Mouse (Mus musculus) cortical plate, adult 2 months (tissue): ENCODE results near the gene Trpm5.

Source experiments
- CTCF ChIP-seq: fragments of 200-500 bp; IDR thresholded peaks from 2 replicates; pipeline ENCODE4 v1.5.1; 2011; ENCODE audit warnings: mild to moderate bottlenecking, control low read depth, low read length; ENCODE audit not compliant: insufficient read depth; ENCODE audit errors: extremely low read depth
- POLR2A ChIP-seq: fragments of 200-500 bp; IDR thresholded peaks from 2 replicates; pipeline ENCODE4 v1.6.1; 2011; ENCODE audit warnings: mild to moderate bottlenecking, low read length, control low read depth; ENCODE audit not compliant: insufficient read depth; ENCODE audit errors: extremely low read depth

GRCm38 (mm10) chr7:143034112-143034511 lies 60.3 kb downstream of the Trpm5 start:
- TF ChIP-seq CTCF, result no peak
- TF ChIP-seq POLR2A, result no peak
